Mouse (Mus musculus) heart, postnatal 36 days (tissue): ENCODE data around the gene Socs3. TPM values are rescaled to one million over a fixed set of nuclear protein-coding genes. Genes with fewer than 3 reads are reported as not detected.

Experiments
- DNase-seq, 2 experiments: peaks; one replicate each; pipeline ENCODE4 v3.0.0; 2021 to 2022
- intact Hi-C: fragments of 180-260 bp; cut with DNase I; formaldehyde crosslinking; loops from one replicate; pipeline ENCODE4 v1.15.1; 2025
- total RNA-seq, 2 experiments: library from RNA; stranded (reverse); gene quantifications; 2 replicates each; pipeline ENCODE4 v1.2.3; 2021

The Socs3 gene
- total RNA-seq, 2 experiments from 2014 or later: 3.4 to 3.8 TPM

DNA sequence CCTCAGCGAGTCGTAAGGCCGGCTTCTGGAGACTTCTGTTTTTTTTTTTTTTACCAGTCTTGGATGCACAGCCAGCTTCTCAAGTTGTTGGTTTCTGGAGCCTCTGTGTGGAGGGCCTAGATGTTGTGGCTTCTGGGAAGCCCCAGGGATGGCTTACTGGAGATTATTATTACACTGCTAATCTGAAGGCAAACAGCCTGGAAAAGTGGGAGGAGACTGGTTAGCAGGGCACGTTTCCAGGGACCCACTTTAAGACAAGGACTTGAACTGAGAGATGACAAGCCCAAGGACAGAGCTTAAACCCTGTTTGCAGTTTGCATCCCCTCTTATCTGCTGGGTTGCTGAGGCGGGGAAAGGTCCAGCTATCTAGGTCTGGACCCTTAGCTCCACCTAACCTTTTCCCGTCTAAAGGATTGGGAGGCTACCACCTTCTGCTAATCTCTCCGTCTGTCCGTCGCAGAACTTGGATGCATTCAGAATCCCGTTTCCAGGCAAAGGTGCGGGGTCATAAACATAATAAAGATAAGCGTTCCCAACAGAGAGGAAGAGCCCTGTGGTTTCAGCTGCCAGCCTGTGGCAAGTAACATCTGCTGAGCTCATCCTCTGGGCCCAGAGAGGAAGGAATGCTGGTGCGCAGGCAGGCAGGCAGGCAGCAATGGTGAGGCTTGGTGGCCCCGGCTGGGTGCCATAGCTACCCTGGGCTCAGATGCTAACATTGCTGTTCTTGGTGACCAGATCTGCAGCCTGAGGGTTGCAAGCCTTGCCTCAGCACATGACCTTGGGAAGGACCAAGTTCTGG is 4.7 kb upstream of the Socs3 start:
- intact Hi-C loops: no loop called here
- DNase-seq: no peak

DNA sequence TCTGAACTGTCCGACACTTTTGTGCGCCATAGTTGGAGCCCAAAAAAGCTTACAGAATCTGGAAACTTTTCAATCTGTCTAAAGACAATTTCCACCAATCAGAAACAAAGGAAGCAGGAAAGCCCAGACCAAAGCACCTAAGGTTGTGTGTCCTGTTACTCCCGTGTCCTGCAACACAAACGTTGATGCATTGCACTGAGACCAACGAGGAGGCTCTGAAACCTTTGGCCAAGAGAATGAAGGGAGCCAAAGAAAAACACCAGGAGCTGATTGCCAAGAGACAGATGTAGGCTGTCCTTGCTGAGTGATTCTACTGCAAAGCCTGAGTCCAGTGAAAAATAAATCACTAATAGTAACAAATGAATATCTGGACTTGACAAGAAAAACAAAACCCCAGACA is 3.7 kb upstream of the Socs3 start:
- no peak for DNase-seq
- intact Hi-C loops: no loop called here

DNA sequence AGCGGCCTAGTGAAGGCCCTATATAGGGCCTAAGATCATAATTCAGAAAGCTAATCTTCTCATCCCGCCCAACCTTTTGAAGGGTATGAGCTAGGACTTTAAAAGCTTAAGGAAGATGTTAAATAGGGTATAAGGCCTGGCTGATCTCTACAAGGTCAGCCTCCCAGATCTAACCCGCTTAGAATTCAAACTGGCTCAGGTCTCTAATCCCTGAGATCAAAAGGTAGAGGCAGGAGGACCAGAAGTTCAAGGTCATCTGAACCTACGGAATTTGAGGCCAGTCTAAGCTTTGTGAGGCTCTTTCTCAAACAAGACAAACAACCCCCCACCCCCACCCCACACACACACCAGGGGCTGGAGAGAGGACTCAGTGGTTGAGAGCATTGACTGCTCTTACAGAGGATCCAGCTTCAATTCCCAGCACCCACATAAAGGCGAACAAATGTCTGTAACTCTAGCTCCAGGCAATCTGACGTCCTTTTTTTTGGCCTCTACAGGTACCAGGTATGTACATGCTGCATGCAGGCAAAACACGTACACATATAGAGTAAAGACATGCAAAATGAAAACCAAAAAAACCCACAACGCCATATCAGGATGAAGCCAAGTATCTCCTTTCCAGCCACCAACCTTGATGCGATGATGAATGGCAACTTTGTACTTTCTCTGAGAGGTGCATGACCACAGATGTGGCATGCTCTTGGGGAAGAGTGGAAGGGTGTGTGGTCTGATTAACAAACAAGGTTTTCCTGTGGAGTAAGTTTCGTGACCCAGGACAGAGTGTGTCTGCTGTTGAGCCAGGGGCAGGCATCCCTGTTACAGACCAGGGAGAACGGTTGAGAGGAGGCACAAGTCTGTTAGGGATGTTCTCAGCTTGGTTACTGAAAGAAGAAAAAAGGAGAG is 3.1 kb upstream of the Socs3 start:
- no peak for DNase-seq
- intact Hi-C loops: no loop called here

GRCm38 (mm10) chr11:117971646-117972242 is 1.9 kb upstream of the Socs3 start:
- DNase-seq: no peak
- intact Hi-C loops: no loop called here

- intact Hi-C loops: no loop called here
- DNase-seq: no peak
These were observed 1.3 kb upstream of the Socs3 start for GRCm38 (mm10) chr11:117971100-117971499.

GRCm38 (mm10) chr11:117969100-117969944 is 525 bp downstream of the Socs3 start:
- intact Hi-C loops: loop anchor here (2.0 kb wide), 2 partner anchors 37 to 99 kb away; no protein-coding TSS in a partner anchor

DNA sequence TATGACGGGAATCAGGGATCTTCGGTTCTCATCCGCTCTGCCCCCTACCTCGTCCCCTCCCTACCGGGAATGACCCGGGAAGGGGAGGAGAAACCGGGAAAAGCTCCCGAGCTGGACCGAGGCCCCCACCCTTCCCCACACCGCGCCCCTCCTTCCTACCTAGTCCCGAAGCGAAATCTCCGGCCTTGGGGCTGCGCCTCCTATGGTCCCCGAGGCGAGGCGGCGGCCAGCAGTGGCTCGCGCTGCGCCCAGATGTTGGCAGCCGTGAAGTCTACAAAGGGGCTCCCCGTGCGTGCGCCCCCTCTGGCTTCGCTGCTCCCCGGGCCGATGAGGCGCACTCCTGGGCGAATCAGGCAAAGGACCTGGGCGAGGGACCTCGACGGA is 1.1 kb downstream of the Socs3 start:
- intact Hi-C loops: loop anchor here (2.0 kb wide), 2 partner anchors 36 to 98 kb away; no protein-coding TSS in a partner anchor
- DNase-seq: no peak

More at GRCm38 (mm10) chr11:117969100-117969944, 525 bp downstream of the Socs3 start:
- DNase-seq: peak; percentile 96 to 97

DNA sequence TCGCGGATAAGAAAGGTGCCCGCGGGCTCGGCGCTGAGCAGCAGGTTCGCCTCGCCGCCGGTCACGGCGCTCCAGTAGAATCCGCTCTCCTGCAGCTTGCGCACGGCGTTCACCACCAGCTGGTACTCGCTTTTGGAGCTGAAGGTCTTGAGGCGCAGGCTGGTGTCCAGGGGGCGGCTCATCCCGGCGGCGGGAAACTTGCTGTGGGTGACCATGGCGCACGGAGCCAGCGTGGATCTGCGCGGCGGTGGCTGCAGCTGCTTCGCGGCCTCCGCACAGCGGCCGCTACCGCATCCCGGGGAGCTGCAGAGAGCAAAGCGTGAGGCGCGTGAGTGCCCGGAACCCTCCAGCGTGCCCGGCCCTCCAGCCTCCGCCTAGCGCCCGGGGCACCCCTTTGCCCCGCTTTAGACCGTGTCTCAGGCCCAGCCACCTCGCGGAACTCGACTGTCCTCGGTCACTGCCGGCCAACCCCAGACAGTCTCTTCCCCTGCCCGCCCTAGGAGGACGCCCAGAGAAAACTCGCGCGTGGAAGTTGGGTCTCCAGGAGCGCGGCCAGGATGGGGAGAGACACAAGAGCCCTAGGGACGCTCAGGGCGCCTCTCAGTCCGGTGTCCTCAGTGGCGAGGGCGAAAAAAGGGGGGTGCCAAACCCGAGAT is 1.7 kb downstream of the Socs3 start:
- intact Hi-C loops: loop anchor here (2.0 kb wide), 2 partner anchors 35 to 97 kb away; no protein-coding TSS in a partner anchor
- peak; percentile 38 to 62 for DNase-seq

DNA sequence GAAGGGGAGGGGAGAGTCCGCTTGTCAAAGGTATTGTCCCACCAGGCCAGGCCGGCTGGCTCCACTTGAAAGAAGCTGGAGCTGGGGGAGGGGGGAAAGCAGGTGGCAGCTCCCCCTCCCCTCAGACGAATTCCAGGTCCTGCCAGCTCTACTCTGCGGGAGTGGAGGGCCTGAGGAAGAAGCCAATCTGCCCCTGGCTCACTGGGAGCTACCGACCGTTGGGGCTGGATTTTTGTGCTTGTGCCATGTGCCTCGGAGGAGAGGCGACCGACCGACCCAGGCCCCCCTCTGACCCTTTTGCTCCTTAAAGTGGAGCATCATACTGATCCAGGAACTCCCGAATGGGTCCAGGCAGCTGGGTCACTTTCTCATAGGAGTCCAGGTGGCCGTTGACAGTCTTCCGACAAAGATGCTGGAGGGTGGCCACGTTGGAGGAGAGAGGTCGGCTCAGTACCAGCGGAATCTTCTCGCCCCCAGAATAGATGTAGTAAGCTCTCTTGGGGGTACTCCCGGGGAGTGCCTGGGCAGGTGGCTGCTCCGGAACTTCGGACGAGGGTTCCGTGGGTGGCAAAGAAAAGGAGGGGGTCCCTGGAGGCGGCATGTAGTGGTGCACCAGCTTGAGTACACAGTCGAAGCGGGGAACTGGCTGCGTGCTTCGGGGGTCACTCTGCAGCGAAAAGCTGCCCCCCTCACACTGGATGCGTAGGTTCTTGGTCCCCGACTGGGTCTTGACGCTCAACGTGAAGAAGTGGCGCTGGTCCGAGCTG is 2.4 kb downstream of the Socs3 start:
- intact Hi-C loops: loop anchor here (2.0 kb wide), 2 partner anchors 35 to 97 kb away; no protein-coding TSS in a partner anchor
- DNase-seq: no peak

GRCm38 (mm10) chr11:117966506-117967100 is 3.2 kb downstream of the Socs3 start:
- intact Hi-C loops: no loop called here
- no peak for DNase-seq

DNA sequence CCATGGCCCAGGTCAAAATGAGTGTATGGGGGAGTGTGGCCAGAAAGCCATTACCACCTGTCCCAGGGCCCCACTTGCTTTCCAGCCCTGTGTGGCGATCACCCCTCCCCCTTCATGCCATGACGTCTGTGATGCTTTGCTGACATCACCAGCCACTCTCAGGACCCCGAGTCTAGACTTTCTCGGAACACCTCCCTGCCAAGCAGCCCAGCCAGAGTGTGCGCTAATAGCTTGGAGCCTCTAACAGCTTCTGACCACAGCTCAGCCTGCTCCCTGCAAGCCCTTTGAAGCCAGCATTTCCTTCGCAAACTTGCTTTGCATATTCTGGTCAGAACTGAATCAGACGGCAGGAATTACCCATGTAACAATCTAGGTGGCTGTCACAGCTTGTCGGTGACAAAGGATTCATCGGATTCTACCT is 4.3 kb downstream of the Socs3 start:
- intact Hi-C loops: no loop called here
- DNase-seq: no peak

GRCm38 (mm10) chr11:117965052-117965451 is 4.8 kb downstream of the Socs3 start:
- DNase-seq: no peak
- intact Hi-C loops: no loop called here

- intact Hi-C loops: no loop called here
- DNase-seq: no peak
These were observed 5.6 kb downstream of the Socs3 start for GRCm38 (mm10) chr11:117964294-117964693.

GRCm38 (mm10) chr11:117963872-117964271 is 6.0 kb downstream of the Socs3 start:
- intact Hi-C loops: loop anchor here (1.0 kb wide), 1 partner anchor 29 kb away; no protein-coding TSS in a partner anchor
- DNase-seq: no peak

DNA sequence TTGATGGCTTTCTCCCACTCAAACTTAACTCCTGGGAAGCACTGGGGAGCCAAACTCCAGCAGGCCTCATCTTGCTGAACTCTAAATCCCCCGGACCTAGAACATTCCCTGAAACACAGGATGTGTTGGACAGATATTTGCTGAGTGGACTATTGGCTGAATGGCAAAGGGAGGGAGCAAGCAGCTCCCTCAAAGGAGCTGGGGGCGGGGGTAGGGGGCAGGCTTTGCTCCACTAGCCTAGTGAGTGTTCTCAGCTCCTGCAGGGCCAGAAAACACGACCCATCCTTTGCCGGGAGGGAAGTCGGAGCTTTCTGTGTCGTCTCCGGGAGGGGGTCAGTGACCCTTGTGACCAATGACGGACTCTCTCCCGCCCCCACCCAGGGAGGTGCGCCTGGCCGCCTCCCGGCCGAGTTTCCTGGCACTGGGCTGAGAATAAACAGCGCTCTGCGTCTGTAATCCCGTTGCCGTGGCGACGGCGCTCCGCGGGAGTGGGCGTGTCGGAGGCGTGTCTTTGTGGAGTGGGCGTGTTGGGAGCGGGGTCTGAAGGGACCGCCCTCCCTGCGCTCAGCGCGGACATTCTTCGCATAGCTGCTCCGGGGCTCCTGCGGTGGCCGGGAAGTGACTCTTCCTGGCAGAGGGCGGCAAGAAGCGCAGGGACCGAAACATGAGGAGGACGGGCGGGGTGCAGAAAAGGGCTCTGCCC is 6.6 kb downstream of the Socs3 start:
- intact Hi-C loops: loop anchor here (1.0 kb wide), 1 partner anchor 28 kb away; no protein-coding TSS in a partner anchor

DNA sequence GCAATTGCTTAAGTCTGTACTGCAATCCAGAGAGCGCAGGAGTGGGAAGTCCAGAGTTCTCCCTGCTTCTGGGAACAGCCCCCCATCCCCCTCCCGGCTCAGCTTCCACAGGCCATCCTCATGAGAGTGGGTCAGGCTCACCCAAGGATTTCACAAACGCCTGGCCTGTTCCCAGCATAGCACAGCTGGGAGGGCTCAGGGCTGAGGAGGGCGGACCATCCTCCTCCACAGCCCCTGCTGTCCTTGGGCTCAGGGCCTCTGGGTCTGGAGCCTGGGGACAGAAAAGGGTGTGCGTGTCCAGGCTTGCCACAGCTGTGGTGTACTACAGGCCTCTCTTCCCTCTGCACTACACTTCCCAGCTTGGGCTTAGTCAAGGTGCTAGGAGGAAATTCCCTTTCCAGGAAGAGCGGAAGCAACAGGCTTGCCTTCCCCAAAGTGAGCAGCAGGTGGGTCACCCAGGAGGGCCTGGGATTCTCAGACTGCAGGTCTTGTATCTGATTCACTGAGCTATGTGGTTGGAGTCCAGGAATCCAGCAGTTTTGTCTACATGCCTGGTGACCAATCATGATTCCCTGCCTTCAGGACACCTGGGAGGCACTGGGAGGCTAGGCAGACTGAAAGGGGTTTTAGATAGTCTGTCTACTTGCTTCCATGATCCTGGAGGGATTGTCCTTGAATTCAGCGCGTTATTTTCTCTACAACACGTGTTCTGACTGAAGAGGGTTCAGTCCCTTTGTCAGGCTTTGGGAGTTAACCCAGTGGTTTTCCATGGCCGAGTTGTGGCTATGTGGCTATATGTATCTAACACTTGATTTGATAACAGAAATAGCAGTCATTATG is 7.4 kb downstream of the Socs3 start:
- intact Hi-C loops: loop anchor here (1.0 kb wide), 1 partner anchor 27 kb away; no protein-coding TSS in a partner anchor
- peak; percentile 84 to 87 for DNase-seq

More for the DNA sequence above, 6.6 kb downstream of the Socs3 start:
- peak; percentile 100 for DNase-seq
